ENCODE assay signal across 23 mouse cellular contexts in genomic region chr6:100527161-100527560, GRCm38 (mm10).
DNase-seq lines count a peak whose midpoint lies in the region; TF ChIP-seq lines count a peak whose summit lies in the region.
"Had no signal": no experiment of that assay in that cellular context is flagged by ENCODE, and none has a peak within 500 bp of the region (broad histone marks: within the 10 kb centered on the region; RNA-seq: fewer than 3 reads in every experiment).

No protein-coding gene starts in this region.

- no peak for DNase-seq in testis, postnatal 14 days (ENCODE audit: low spot score)
- DNase-seq in ES-CJ7 (ENCODE audit: low read depth, low spot score) (peak; percentile 74), ZHBTc4 (ENCODE audit: low read depth, low spot score) (peak; percentile 82)
- no peak for DNase-seq in right cerebral cortex, postnatal 10 days (ENCODE audit: low spot score in 2 of 2)
- DNase-seq in kidney, adult 2 months: no peak
- DNase-seq: adrenal gland, adult 2 months; adrenal gland, postnatal 14 days; cerebellum, adult 11 months; cerebellum, adult 8-10 months; cerebellum, postnatal 10 days; cerebellum, postnatal 36 days; embryo, embryonic 11 days; gastrocnemius, postnatal 10 days; gastrocnemius, postnatal 36 days had no signal

- TF ChIP-seq POLR2A in testis, adult 2 months (IDR thresholded peaks at IDR 0.05; ENCODE audit: control insufficient read depth, low read depth, low read length): no peak
- TF ChIP-seq POLR2A in kidney, adult 2 months (IDR thresholded peaks at IDR 0.05; ENCODE audit: low read depth, low read length): no peak

- H3K4me1 ChIP-seq in testis, adult 2 months (ENCODE audit: control insufficient read depth, insufficient read depth, low read length): peaks cover 20% of the 10 kb centered on the region
- peaks cover 6% of the 10 kb centered on the region; the same call in 1 of the 2 replicates for H3K4me1 ChIP-seq in kidney, adult 2 months (ENCODE audit: control insufficient read depth, insufficient read depth, low read length)

- WGBS in kidney, adult 2 months: 87% methylated on average over 6 of the region's 6 CpGs

- peak overlapping the region; percentile 51 for H3K4me3 ChIP-seq in testis, adult 2 months (ENCODE audit: control insufficient read depth, low read depth, low read length)
- no peak overlapping the region for H3K4me3 ChIP-seq in kidney, adult 2 months (ENCODE audit: insufficient read depth, low read depth, low read length)
- H3K4me3 ChIP-seq: embryonic facial prominence, embryonic 10.5 days; embryonic facial prominence, embryonic 13.5 days; erythroblast, embryonic 14.5 days; forebrain, embryonic 12.5 days; forebrain, embryonic 15.5 days; heart, embryonic 13.5 days; hindbrain, embryonic 12.5 days; hindbrain, embryonic 15.5 days had no signal

- TF ChIP-seq CTCF in testis, adult 2 months (IDR thresholded peaks at IDR 0.05; ENCODE audit: control insufficient read depth, insufficient read depth, insufficient replicate concordance, low read depth, low read length): no peak
- TF ChIP-seq CTCF in kidney, adult 2 months (conservative IDR thresholded peaks at IDR 0.05; ENCODE audit: insufficient read depth, insufficient read length, low read depth, low read length): no peak

- no peak overlapping the region for H3K27ac ChIP-seq in testis, adult 2 months (ENCODE audit: control insufficient read depth, insufficient read depth, low read depth, low read length)
- H3K27ac ChIP-seq in kidney, adult 2 months (ENCODE audit: insufficient read depth, low read depth, low read length): no peak overlapping the region
- H3K27ac ChIP-seq: embryonic facial prominence, embryonic 10.5 days; embryonic facial prominence, embryonic 13.5 days; forebrain, embryonic 12.5 days; forebrain, embryonic 15.5 days; heart, embryonic 13.5 days; hindbrain, embryonic 12.5 days; hindbrain, embryonic 15.5 days had no signal

- no peaks in the 10 kb centered on the region for H3K27me3 ChIP-seq in testis, adult 2 months (ENCODE audit: control insufficient read depth, insufficient read depth, low read length)
- no peaks in the 10 kb centered on the region for H3K27me3 ChIP-seq in kidney, adult 2 months (replicated peaks; ENCODE audit: control insufficient read depth, insufficient read depth, low read length)
- H3K27me3 ChIP-seq: forebrain, embryonic 15.5 days had no signal

- H3K36me3 ChIP-seq in testis, adult 2 months (ENCODE audit: control insufficient read depth, insufficient read depth, low read length): no peaks in the 10 kb centered on the region
- H3K36me3 ChIP-seq in kidney, adult 2 months (ENCODE audit: control insufficient read depth, insufficient read depth, low read length): no peaks in the 10 kb centered on the region
- H3K36me3 ChIP-seq: embryonic facial prominence, embryonic 10.5 days; embryonic facial prominence, embryonic 13.5 days; forebrain, embryonic 12.5 days; forebrain, embryonic 15.5 days; heart, embryonic 13.5 days; hindbrain, embryonic 12.5 days; hindbrain, embryonic 15.5 days had no signal

Comparison
In these comparisons a context has a peak if more than half of its experiments do, and no peak if none do; other contexts are left out.
1. DNase-seq: peak in ES-CJ7 (single experiment) and ZHBTc4 (single experiment); none in testis, postnatal 14 days (single experiment), right cerebral cortex, postnatal 10 days (0 of 2) and kidney, adult 2 months (single experiment).